Mouse (Mus musculus): ENCODE data around the gene Drd1. TPM values are rescaled to one million over a fixed set of nuclear protein-coding genes. Genes with fewer than 3 reads are reported as not detected.

The Drd1 gene
- total RNA-seq, 4 experiments from 2014 or later: 7.4 to 10.4 (median 8.5) TPM

DNA sequence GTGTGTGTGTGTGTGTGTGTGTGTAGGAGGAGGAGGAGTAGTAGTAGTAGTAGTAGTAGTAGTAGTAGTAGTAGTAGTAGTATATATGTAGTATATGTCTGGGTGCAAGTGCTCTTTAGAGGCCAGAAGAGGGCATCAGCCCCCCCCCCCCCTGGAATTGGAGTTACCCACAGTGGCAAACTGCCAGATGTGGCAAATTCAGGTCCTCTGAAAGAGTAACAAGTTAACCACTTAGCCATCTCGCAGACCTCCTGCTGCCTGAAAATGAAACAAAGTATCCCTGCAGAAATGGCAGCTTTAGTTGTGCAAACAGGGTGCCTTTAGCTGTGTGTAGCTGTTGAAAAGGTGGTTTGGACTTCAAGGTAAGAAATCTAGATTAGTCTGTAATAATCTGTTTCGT lies 18.0 kb upstream of the Drd1 start:
- no peak for DNase-seq (ENCODE audit: low spot score in 2 of 2)

GRCm38 (mm10) chr13:54073066-54073465 lies 17.6 kb upstream of the Drd1 start:
- no peak for DNase-seq (ENCODE audit: low spot score in 2 of 2)

DNA sequence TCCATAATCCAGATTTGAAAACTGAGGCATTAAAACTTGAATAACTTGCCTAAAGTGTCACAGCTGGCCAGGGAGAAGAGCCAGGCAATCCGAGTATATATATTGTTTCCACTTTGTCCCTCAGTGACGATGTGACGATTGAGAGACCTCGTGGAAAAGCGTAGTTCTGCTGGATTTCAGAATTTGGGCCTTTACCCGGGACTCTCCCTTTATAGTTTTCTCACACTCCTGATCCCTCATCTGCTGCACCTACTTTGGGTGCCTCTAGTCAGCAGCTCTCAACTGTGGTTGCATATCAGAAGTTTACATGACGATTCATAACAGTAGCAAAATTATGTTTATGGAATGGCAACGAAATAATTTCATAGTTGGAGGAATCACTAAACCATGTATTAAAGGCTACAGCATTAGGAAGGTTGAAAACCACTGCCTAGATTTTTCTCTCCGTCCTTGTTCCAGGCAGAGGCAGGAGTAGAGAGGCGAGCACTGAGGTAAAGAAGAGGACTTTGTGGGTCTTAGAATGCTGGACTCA lies 17.1 kb upstream of the Drd1 start:
- DNase-seq (ENCODE audit: low spot score in 2 of 2): no peak

GRCm38 (mm10) chr13:54071606-54072331 lies 16.3 kb upstream of the Drd1 start, which contains the start of gene Sfxn1:
Gene Sfxn1 (plus strand): TSS chr13:54071869.
- peak; percentile 59 to 67 for DNase-seq (ENCODE audit: low spot score in 2 of 2)

GRCm38 (mm10) chr13:54071011-54071410 lies 15.5 kb upstream of the Drd1 start:
- DNase-seq (ENCODE audit: low spot score in 2 of 2): no peak

DNA sequence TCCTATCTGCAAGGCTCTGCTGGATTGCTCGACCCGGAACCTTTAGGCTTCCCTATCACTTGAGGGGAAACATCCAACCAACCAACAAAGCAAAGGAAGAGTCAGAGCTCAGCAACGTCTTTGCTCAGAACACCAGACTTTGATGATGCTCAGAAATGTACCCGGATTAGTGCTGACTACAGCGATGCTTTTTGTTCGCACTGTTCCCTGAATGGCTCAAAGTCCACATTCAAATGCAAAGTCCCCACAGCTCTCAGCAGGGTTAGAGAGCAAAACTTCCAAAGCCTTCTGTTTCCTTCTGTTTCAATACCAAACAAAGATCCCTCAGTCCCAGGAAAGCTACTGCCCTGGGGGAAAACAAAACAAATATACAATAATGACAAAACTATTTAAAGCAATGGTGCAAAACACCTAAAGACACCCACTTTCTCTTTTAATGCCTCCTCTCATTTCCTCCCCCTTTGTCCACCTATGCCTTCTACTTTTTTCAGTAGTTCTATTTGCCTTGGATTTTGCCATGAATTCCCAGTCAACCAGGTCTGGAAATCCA lies 12.2 kb upstream of the Drd1 start:
- DNase-seq (ENCODE audit: low spot score in 2 of 2): no peak

- DNase-seq (ENCODE audit: low spot score in 2 of 2): no peak
Measured at GRCm38 (mm10) chr13:54066081-54066746, 10.7 kb upstream of the Drd1 start.

DNA sequence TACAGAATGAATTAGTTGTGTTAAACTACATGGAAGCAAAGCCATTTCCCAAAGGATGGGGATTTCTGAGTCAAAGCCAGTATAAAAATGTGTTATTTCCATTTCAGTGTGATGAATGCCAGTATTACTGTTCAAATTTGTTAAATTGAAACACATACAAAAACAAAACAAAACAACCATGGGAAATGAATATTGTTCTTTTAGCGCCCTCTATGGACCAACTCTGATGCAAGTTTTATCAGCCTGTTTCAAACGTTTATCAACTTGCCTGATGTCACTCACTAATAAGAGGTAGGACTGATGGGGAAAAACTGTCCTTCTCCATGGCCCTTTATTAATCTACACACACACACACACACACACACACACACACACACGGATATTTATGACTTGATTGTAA lies 7.8 kb upstream of the Drd1 start:
- no peak for DNase-seq (ENCODE audit: low spot score in 2 of 2)

DNA sequence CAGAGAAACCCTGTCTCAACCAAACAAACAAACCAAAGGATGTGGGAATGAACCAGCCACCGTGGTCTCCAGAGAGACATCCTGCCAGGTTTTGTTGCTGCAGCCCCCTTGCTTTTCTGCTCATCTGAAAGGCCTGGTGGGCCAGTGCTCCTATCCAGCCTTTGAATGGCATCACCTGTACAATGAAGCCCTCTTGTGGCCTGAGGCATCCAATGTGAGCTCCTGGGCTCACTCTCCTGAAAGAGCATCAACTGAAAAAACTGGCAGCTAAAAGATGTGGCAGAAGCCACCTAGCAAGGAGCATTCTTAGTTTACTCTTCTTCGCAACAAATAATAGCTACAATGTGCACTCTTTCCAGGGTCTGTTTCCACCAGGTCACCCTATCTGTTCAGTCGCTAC lies 6.6 kb upstream of the Drd1 start:
- DNase-seq (ENCODE audit: low spot score in 2 of 2): no peak

DNA sequence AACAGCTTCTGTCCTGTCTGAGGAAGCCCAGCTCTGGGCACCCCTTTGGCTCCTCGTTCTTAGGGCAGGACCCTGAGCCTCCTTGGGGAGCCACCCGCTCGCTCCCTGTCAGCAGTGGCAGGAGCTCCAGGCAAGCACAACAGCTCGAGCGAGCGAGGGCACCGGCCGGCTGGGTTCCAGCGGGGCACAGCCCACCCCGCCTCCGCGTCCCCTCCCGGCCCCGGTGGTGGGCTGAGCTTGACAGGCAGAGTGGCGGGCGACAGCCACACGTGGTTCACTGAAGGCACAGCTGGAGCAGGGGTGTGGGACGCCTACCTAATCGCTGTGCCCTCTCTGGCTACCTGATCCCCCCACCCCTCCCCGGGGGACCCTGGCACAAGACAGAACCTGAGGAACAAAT lies 543 bp downstream of the Drd1 start:
- DNase-seq (ENCODE audit: low spot score in 2 of 2): no peak

DNA sequence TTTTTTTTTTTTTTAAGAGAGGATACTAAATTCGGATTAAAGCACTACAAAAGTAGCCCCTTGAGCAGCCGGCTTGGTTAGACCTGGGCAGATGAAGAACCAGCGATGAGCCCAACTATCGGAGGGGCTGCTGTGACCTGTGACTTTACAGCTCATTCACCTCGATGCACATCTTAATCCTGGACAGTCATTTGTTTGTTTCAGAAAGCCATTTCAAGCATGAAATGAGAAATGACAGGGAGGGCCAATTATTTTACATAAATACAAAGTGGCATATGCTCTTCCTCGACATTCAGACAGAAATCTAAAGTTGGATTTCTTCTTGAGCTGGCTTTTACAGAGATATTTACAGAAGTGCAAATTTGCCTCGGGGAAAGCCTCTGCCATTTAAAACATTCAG lies 3.9 kb downstream of the Drd1 start:
- no peak for DNase-seq (ENCODE audit: low spot score in 2 of 2)

DNA sequence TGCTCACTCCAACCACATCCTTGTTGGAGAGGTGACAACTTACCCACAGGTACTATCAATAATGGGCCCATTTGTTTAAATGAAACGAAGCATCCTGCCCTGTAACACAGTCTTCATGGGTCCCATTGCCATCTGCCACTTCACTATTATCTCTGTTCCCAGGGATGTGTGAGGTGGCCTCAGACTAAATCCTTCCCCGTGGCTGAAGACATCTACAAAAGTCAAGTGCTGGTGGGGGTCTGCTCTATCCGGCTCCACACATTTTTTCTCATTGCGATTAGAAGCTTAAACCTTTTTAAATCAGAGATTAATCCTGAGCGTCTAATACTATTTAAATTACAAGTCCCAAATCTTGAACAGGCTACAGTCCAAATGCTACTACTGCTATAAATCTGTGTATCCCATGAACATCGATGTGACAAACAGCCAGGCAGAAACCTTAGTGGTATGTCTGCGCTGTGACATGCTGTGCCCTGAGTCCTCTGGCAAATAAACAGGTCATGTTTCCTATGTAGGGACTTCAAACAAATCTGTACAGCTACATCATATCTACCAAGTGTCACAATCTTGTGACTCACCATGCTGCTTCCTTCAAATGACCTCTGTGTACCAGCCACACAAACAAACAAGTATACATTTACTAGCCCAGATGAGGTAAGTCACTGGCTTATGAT lies 6.7 kb downstream of the Drd1 start:
- DNase-seq (ENCODE audit: low spot score in 2 of 2): no peak

DNA sequence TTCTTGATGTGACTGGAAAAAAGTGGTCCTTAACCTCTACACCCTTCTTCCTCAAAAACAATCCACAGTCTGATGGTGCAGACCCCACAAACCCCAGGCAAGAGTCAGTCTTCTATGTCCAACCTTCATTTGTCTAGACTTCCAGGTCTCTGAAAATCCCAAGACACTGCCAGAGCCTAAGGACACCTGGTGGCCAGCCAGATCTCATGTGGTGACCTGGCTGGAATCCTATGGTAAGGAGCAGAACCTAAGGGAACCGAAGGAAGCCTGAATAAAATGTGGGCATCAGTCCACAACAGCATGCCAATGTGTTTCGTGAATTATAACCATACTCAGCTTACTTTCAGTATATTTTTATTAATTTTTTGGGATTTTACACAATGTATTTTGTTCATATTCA lies 15.2 kb downstream of the Drd1 start:
- no peak for DNase-seq (ENCODE audit: low spot score in 2 of 2)

GRCm38 (mm10) chr13:54037936-54038335 lies 17.6 kb downstream of the Drd1 start:
- no peak for DNase-seq (ENCODE audit: low spot score in 2 of 2)

DNA sequence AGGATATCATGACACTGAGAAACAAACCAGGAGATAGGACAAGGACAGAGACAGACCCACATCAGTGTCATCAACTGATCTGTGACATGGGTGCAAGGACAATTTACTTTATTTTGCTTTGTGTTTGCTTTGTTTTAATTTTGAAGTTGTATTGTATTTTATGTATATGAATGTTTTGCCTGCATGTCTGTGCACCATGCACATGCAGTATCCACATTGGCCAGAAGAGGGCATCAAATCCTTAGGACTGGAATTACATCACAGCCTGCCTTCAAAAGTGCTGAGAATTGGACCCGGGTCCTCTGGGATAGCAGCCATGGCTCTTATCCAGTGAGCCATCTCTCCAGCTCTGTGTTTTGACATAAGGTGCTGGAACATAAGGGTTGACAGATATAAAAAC lies 20.0 kb downstream of the Drd1 start:
- no peak for DNase-seq (ENCODE audit: low spot score in 2 of 2)

DNA sequence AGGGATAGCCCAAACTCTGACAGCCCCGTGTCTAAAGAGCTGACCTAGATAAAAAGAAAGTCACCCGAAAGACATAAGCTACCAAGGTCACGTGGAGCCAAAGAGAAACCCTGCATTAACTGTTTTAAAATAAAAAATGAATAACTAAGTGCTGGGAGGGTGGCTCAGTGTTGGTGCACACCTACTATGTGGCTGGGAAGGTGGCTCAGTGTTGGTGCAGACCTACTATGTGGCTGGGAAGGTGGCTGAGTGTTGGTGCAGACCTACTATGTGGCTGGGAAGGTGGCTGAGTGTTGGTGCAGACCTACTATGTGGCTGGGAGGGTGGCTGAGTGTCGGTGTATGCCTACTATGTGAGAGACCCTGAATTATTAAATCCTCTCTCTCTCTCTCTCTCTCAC lies 21.9 kb downstream of the Drd1 start:
- DNase-seq (ENCODE audit: low spot score in 2 of 2): no peak

GRCm38 (mm10) chr13:54027079-54027478 lies 28.4 kb downstream of the Drd1 start:
- no peak for DNase-seq (ENCODE audit: low spot score in 2 of 2)

DNA sequence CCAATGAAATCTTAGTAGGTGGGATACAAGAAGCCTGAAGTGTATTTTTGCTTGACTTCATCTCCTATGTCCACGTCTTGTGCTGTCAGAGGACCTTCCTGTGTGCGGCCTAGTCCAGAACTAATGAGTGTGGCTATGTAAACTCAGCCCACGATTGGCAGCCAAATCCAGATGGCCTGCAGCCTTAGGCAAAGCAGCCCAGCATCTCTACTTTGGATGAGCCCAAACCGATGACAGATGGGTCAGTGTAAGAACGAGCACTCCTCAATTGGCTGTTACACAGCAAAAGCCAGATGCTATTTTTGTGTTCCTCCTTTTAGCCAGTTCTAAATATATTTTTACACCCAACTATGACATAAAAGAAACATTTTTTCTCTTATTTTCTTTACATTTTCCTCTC lies 32.2 kb downstream of the Drd1 start:
- peak; percentile 37 to 45 for DNase-seq (ENCODE audit: low spot score in 2 of 2)

GRCm38 (mm10) chr13:54008716-54009115 lies 46.8 kb downstream of the Drd1 start:
- no peak for DNase-seq (ENCODE audit: low spot score in 2 of 2)
